Mouse (Mus musculus): ENCODE data around the gene Ly6g6e. TPM values are rescaled to one million over a fixed set of nuclear protein-coding genes. Genes with fewer than 3 reads are reported as not detected.
"Not testable (repeated sequence)": the region's sequence is repeated elsewhere in the genome, so short reads cannot be mapped to it uniquely, and the experiment has no call there.

Gene Ly6g6e
- total and polyA plus RNA-seq, 3 experiments: 0.23 TPM; not detected in 2

DNA sequence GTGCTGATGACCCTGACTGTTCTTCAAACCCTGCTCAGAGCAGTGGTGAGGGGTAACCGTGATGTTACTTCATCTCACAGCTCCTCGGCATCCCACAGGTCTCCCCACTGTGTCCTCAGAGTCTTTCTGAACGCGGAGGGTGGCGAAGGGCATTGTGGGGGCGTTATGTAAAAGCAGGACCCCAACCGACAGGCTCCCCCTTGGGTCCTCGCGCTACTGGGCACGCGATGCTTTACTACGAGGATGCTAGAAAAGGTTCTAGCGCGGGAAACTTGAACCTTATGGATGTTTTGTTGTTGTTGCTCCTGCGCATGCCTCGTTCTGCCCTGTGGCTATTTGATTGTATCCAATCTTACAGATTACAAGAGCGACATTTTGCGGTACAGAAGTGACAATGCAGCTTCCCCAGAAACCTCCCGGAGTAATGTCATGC lies 45.2 kb downstream of the Ly6g6e start, which contains the start of gene Csnk2b (continued):
- TF ChIP-seq KAT2A (conservative IDR thresholded peaks at IDR 0.05; ENCODE audit: low read depth, low read length): no peak
- TF ChIP-seq POLR2AphosphoS2 (IDR thresholded peaks at IDR 0.05; ENCODE audit: low read length): no peak
- TF ChIP-seq MAZ (IDR thresholded peaks at IDR 0.05; ENCODE audit: low read depth, low read length): no peak
- TF ChIP-seq CHD1 (IDR thresholded peaks at IDR 0.05; ENCODE audit: low read depth, low read length): no peak
- TF ChIP-seq HCFC1 (IDR thresholded peaks at IDR 0.05; ENCODE audit: low read depth, low read length): no peak
- TF ChIP-seq RCOR1 (IDR thresholded peaks at IDR 0.05; ENCODE audit: low read depth, low read length): 0 out of 2 replicates have a peak, but pooled peaks have one; percentile 31
- no peak for TF ChIP-seq MEF2A (IDR thresholded peaks at IDR 0.05; ENCODE audit: extremely low read depth, insufficient replicate concordance, low read depth, low read length, poor library complexity, severe bottlenecking)
- TF ChIP-seq RAD21 (IDR thresholded peaks at IDR 0.05; ENCODE audit: low read depth, low read length): peak; percentile 69
- TF ChIP-seq ZC3H11A (IDR thresholded peaks at IDR 0.05; ENCODE audit: low read depth, low read length): peak; percentile 47
- no peak for TF ChIP-seq MYC (IDR thresholded peaks at IDR 0.05; ENCODE audit: low read depth, low read length)
- TF ChIP-seq JUND (IDR thresholded peaks at IDR 0.05; ENCODE audit: low read depth, low read length): no peak
- TF ChIP-seq CTCF (IDR thresholded peaks at IDR 0.05 in 2 of 3, conservative IDR thresholded peaks at IDR 0.05 in 1 of 3; ENCODE audit: control insufficient read depth in 1 of 3, insufficient read depth in 1 of 3, low read depth in 2 of 3, low read length in 3 of 3, poor library complexity in 1 of 3, severe bottlenecking in 1 of 3): peak in 2 of 3 experiments; percentile 8 to 64; a peak in 2 of 6 replicates
- TF ChIP-seq ZMIZ1 (IDR thresholded peaks at IDR 0.05; ENCODE audit: low read depth, low read length): no peak
- TF ChIP-seq GABPA (IDR thresholded peaks at IDR 0.05; ENCODE audit: low read depth, low read length): no peak

- peaks cover 3 to 20% of the 10 kb centered on the region in 2 experiments; a peak in 2 of 4 replicates for H3K36me3 ChIP-seq (ENCODE audit: control insufficient read depth in 1 of 2, insufficient read depth in 2 of 2, low read length in 2 of 2)
- H3K4me3 ChIP-seq (ENCODE audit: control insufficient read depth in 1 of 2, insufficient read depth in 1 of 2, low read depth in 2 of 2, low read length in 2 of 2); H3K4me1 ChIP-seq (ENCODE audit: control insufficient read depth in 1 of 2, insufficient read depth in 2 of 2, low read length in 2 of 2); H3K27me3 ChIP-seq (ENCODE audit: control insufficient read depth in 1 of 2, insufficient read depth in 2 of 2, low read length in 2 of 2); H3K9me3 ChIP-seq (replicated peaks; ENCODE audit: insufficient read depth, low read length); H3K27ac ChIP-seq (ENCODE audit: control insufficient read depth, low read depth, low read length); DNase-seq (ENCODE audit: low read depth, low spot score); H3K9ac ChIP-seq (ENCODE audit: control insufficient read depth, low read depth, low read length, poor library complexity, severe bottlenecking): not testable (repeated sequence)
- H3K79me2 ChIP-seq (ENCODE audit: control insufficient read depth, insufficient read depth, low read length, poor library complexity): peaks cover 47% of the 10 kb centered on the region
These were observed 46.6 kb downstream of the Ly6g6e start for GRCm38 (mm10) chr17:35123287-35123686.

GRCm38 (mm10) chr17:35124261-35124896 lies 47.7 kb downstream of the Ly6g6e start:
- H3K9ac ChIP-seq (ENCODE audit: control insufficient read depth, low read depth, low read length, poor library complexity, severe bottlenecking); H3K9me3 ChIP-seq (replicated peaks; ENCODE audit: insufficient read depth, low read length); H3K27ac ChIP-seq (ENCODE audit: control insufficient read depth, low read depth, low read length); H3K4me3 ChIP-seq (ENCODE audit: control insufficient read depth in 1 of 2, insufficient read depth in 1 of 2, low read depth in 2 of 2, low read length in 2 of 2); H3K4me1 ChIP-seq (ENCODE audit: control insufficient read depth in 1 of 2, insufficient read depth in 2 of 2, low read length in 2 of 2); DNase-seq (ENCODE audit: low read depth, low spot score); H3K27me3 ChIP-seq (ENCODE audit: control insufficient read depth in 1 of 2, insufficient read depth in 2 of 2, low read length in 2 of 2): not testable (repeated sequence)
- Histone ChIP-seq H3K79me2 (ENCODE audit: control insufficient read depth, insufficient read depth, low read length, poor library complexity) (peaks cover 49% of the 10 kb centered on the region), H3K36me3 (ENCODE audit: control insufficient read depth in 1 of 2, insufficient read depth in 2 of 2, low read length in 2 of 2) (peaks cover 3 to 20% of the 10 kb centered on the region in 2 experiments; a peak in 2 of 4 replicates)
